Mouse (Mus musculus) thymus, postnatal 0 days (tissue): ENCODE measurements around the gene Ell2. TPM values are rescaled to one million over a fixed set of nuclear protein-coding genes. Genes with fewer than 3 reads are reported as not detected.
"Not testable (repeated sequence)": the region's sequence is repeated elsewhere in the genome, so short reads cannot be mapped to it uniquely, and the experiment has no call there.

Experiments used
- DNase-seq: peaks from one replicate; pipeline ENCODE4 v3.0.0-alpha.2; 2015; ENCODE audit warnings: low spot score
- polyA plus RNA-seq: library from polyadenylated mRNA; unstranded; fragments of >200 nt; fragmentation: Nextera tagmentation; extraction: Ambion mirVana; gene quantifications from 2 replicates; pipeline ENCODE4 v1.2.1, GENCODE M21; 2015

Gene Ell2
- 4.8 and 5.3 TPM in 2 replicates for polyA plus RNA-seq

DNA sequence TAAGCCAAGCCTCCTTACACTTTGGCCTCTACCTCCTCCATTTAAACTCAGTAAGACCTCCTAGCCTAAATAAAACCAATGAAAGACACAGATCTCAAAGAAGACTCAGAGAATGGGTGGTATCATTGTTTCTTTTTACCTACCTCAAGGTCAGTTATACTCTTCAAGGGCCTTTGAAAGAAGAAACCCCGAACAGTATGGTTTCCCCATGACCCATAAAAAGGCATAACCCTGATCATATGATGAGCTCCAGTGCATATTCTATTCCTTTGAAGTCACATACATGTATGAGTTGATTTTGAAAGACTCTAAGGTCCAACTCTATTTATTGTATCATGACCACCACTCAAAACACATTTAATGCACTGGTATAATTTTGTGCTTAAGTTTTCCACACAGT is at the start of gene Ell2:
TSS of gene Ell2 (plus strand) at position 301 of the 400 bp plus-strand sequence.
- no peak for DNase-seq

DNA sequence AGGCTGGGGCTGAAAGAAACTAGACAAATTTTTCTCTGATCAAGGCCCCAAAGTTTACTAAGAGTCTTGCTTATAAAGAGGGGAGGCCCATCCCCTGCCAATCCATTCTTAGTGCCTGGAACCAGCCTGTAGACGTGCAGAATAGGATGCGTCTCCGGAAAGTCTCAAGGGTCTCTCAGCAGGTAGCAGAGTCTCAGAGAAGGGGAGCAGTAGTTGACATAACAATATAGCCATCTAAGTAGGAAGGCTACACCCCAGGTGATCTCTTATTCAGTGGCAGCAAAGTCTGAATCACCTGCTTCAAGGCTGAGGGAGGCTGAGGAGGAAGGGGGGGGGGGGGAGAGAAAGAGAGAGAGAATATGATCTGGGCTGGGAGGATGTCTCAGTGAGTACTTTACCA is 21.1 kb upstream of the Ell2 start:
- DNase-seq: no peak

DNA sequence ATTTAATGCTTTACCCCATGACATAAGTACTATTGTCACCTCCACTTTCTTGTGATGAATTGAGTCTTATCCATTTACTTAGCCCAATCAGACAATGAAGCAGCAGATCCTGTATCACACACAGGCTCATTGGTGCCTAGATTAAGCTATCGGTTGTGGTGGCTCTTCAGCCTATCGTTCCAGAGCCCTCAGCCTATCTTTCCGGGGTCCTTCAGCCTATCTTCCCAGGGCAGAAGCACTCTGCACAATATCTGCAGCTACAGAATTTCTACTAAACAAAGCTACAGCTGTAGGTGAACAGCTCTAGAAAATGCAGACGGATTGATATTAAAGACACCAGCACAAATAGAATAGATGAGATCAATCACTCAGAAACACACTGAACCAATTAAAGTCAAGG is 19.6 kb upstream of the Ell2 start:
- DNase-seq: no peak

DNA sequence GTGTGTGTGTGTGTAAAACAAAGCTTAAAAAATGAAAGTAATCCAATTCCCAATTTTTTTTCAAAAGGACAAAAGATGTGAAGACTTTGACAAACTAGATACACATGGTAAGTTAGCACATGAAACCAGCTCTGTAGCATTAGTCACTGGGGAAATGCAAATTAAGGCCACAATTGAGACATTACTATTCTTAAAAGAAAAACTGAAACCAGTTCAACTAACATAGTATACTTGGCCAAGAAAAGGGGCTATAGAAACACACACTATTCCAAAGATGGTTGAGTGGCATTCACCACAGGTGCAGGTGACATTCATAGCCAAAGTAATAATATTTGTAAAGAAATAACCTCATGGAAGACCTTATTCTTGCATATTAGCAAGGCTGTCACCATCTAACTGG is 14.9 kb upstream of the Ell2 start:
- no peak for DNase-seq

DNA sequence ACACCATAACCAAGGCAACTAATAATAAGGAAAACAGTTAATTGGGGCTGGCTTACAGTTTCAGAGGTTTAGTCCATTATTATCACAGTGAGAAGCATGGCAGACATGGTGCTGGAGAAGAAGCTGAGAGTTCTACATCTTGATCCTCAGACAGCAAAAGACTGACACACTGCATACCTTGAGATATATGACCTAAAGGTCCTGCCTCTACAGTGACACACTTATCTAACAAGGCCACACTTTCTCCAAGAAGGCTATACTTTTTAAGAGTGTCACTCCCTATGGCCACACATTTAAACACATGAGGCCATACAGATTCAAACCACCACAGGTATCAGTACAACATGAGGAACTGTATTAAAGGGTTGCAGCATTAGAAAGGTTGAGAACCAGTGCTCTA is 13.5 kb upstream of the Ell2 start:
- DNase-seq: no peak

DNA sequence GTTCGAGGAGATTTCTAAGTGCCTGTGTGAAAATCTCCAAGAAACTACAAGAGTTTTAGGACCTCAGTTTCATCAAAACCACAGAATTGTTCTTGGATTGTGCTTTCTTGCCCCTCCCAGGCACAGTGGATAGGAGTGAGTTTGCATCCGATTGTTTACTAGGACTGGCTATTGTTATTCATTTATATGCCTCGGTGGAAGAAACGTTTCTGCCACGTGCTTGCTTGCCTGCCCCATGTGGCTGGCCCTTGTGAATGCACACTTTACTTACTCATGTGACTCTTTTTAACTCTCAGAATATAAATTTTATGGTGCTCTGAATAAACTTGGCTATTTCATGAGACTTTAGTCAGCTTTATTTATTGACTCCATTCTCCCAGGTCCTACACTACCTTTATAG is 3.7 kb upstream of the Ell2 start:
- no peak for DNase-seq

DNA sequence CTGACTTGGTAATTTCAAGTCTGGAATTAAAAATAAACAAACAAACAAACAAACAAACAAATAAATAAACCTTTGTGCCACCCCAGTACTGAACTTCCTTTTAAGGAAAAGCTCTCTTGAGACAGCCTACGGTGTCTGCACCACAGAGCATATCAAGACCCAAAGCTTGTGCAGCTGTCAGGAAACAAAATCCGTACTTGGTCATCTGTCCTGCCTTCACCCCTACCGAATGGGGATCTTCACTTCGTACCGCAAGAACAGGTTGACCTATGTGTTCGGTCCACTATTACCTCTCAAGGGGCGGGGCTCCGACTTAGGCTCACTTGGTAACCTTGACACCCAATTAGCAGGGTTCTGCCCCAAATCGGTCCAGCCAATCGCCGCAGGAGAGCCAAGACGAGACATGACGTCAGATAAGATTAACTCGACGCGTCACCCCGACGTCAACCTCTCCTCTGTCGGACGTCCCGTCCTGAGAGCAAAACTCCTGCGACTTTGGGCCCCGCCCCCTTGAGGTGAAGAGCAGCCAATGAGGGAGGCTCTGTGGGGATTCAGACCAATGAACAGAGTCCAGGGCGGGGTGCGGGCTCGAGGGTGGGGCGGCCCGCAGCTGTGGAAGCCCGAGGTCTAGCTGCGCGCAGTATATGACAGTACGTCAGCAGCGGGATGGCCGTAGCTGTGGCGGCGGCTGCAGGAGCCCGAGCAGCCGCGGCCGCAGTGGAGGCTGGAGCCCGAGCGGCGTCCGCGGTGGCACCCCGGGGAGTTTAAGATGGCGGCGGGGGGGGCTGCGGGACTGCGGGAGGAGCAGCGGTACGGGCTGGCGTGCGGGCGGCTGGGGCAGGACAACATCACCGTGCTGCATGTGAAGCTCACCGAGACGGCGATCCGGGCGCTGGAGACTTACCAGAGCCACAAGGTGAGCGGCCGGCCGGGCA is 592 bp downstream of the Ell2 start:
- DNase-seq: peak; percentile 94

DNA sequence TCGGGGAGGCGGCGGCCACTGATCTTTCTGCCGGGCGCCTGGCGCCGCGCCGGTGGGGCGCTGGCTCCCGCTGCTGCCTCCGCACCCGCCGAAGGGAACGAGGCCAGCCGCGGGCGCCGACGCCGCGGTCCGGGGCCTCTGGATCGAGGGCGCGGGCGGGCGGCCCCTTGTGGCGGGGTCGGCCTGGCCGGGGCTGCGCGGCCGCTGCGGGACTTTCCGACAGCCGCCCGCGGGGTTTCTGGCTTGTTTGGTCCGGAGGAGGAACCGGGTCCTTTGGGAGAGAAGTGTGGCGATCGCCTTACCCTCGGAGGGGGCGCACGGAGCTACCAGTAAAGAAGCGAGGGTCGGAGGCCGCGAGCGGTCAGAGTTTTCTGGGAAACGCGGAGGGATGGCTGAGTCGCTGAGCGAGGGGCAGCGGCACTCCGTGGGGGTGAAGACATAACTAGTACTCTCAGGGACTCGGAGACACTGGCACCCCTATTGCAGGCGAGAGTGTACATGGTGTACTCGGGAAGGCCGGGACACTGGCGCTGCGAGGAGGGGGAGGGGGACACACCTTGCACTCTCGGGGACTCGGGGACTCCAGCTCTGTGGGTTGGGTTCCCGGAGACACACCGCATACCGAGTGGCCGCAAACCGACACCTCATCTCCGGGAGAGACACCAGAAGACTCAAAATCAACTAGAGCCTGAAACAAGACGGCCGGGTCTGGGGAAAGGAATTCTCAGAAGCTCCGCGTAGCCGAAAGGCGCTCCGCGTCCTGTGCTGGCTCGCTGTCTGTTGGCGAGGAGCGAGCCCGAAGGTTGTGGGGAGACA is 1.5 kb downstream of the Ell2 start:
- DNase-seq: peak; percentile 34

DNA sequence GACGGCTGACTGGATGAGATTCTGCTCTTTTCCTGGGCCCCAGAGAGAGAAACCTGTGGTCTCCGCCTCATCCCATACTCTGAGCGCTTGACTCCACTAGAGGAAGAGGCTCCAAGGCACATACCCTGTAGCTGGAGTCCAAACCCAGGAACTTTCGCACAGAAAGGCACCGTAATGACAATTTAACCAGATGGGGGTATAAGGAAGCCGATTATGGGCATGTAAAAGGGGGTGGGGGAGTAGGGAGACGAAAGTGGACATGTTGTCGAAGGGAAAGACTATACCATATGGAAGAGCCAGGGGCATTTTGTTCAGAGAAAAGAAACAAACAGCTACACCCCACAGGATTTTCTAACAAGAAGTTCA is 2.1 kb downstream of the Ell2 start:
- DNase-seq: no peak

DNA sequence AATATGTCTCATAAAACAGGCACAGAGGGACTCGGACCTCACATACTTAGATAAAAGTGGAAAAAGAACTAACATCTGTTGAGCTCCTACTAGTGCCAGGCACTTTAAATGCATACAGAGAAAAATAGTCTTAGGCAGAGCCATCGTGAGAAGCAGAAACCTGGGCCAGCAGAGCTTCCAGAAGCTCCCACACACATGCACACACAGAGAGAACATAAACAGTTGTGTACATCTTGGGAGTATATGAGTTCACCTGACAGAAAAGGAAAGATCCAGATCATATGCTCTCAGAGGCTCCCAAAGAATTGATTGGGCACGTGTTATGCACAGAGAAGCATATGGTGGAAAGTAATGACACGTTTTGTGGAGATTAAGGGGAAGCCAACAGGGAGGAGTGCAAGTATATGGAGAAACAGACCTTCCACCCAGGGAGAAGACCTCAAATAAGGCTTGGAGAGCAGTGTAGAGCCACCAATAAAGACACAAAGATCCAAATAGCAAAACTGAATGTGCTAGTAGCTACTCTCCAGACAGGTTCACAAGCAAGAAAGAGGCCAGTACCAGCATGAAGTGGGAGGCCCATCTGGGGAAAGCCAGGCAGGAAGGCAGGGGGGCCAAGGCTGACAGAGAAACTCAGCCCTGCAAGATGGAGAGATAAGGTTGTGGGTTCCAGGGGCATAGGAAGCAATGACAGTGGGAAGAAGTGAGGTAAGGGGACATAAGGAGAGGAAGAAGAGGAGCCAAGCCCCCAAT is 2.6 kb downstream of the Ell2 start:
- DNase-seq: peak; percentile 14

DNA sequence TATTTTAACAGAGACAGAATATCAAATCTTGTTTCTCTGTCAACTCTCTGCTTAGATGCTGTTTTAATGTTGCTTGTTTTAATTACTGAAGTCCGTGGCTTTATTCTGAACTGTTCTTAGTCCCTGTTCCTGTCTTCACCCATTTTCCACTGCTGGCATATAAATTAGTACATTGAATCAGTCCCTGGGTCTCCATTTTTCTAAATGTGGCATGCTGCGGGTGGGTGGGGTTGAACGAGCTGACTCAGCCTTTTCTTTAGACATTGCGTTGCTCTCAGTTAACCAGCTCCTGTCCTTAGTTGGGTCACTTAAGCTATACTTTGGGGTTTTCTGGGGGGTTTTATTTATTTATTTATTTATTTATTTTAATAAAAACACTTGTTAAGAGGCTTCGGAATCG is 3.6 kb downstream of the Ell2 start:
- no peak for DNase-seq

DNA sequence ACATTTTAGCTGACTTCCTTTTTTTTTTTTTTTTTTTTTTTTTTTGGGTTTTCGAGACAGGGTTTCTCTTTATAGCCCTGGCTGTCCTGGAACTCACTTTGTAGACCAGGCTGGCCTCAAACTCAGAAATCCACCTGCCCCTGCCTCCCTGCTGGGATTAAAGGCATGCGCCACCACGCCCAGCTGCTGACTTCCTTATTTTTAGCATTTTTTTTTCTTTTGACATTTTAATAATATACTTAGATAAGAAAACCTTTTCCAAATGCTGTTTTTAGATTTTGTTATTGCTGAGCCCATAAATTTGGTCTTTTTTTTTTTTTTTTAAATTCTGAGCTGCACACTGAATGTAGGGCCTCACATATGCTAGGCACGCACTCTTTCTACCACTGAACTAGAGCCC is 5.0 kb downstream of the Ell2 start:
- not testable (repeated sequence) for DNase-seq

DNA sequence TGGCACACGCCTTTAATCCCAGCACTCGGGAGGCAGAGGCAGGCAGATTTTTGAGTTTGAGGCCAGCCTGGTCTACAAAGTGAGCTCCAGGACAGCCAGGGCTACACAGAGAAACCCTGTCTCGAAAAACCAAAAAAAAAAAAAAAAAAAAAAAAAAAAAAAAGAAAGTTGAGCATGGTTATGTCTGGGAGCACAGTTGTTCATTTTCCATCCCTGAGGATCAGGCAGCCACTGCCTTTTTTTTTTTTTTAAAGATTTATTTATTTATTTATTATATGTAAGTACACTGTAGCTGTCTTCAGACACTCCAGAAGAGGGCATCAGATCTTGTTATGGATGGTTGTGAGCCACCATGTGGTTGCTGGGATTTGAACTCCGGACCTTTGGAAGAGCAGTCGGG is 6.0 kb downstream of the Ell2 start:
- not testable (repeated sequence) for DNase-seq

DNA sequence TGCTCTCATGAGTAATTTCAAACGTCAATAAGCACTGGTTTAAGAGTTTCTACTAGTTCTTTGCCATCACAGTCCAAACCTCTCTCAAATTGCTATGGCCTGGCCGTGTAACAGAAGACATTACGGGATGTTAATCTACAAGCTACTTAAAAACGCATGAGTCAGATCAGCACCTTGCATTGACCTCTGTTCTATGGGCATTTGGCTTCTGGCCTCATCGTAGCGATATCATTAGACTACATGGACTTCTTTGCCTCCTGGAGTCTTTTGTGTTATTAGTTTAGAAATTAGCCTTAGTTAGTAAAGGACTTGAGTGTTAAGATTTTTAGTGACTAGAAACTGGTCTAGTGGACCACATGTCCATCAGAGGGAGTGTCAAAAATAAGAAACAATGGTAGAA is 7.8 kb downstream of the Ell2 start:
- DNase-seq: no peak

DNA sequence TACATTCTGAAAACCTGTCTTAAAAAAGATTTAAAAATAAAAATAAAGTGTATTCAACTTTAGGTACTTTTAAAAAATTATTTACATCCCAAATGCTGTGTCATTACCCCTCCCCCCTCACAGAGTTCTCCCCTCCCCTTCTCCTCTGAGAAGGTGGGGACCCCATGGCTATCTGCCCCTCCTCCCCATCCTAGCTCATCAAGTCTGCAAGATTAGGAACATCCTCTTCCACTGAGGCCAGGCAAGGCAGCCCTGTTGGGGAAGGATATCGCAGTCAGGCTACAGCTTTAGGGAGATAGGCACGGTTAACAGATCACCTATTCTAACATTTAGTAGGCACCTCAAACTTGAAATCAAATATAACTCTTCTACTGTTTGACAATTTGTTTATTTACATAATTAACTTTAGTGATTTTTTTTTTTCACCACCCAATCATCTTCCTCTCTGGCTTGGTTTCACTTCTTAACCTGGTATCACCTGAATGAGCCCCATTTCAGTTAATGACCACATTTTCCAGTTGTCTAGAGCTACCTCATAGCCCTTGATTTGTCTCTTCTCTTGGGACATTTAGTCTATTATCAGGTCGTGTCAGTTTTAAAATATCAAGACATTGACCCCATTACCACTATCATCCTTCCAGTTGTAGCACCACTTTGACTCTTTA is 11.2 kb downstream of the Ell2 start:
- no peak for DNase-seq

DNA sequence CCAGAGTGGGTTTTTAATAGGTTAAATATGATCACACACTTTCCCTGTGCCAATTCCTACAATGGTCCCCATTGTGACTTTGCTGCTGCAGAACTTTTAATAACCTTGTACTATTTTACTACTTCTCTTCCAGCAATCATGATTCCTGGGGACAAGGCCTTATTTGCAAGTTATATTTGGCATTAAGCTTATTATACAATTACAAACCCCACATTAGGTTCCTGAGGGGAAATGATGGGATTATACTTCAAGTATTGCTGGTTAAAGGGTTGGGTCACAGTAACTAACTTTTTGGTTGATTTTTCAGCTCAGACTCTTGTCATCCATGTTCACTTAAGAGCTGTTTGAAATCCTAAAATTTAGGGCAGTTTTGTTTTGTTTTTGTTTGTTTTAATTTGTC is 11.8 kb downstream of the Ell2 start:
- DNase-seq: no peak

DNA sequence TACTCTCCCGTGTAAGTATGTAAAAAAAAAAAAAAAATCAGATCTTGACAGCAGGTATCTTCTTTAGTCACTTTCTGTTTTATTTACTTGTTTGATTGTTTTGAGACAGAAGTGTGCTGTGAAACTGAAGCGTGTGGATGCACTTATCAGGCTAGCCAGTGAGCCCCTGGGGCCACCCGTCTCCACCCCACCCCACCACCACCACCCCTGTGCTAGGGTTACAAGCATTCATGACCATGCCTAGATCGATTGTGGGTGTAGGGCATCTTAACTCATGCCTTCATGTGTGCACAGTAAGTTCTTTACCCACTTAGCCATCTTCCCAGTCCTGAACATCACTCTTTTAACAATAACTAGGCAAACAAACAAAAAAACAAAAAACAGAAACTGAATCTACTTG is 13.1 kb downstream of the Ell2 start:
- no peak for DNase-seq

DNA sequence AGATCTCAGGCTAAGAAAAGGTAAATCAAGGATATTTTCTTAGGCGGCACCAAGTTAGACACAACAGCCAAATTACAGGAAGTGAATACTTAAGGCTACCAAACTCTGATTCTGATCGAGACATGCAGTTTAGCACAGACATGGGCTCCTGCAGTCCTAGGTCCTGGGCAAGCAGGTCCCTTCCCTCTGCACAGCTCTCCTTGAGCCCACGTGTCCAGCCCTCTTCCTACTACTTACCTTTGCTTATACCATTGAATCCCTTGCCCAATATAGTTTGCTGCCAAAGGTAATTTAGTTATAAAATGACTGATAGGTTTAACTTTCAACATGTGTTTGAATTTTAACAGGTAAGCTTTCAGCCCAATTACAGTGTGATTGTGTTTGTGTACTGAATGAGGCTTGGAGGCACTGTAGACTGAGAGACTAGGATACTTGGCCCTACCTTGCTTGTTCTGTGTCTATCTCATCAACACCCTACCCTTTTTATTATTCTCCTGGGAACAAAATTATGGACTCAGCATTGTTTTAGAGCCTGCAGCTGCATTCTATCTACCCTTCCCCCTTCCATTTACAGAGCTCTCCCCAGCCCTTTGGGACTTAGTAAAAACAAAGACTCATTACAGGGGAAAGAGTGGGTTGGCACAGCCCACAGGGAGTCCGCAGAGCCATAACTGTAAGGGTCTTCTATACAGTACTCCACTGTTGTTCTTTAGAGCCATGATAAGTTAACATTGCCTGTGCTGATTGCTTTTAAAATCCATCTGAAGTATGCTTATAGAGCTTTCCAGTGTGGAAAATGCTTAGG is 20.2 kb downstream of the Ell2 start:
- no peak for DNase-seq

DNA sequence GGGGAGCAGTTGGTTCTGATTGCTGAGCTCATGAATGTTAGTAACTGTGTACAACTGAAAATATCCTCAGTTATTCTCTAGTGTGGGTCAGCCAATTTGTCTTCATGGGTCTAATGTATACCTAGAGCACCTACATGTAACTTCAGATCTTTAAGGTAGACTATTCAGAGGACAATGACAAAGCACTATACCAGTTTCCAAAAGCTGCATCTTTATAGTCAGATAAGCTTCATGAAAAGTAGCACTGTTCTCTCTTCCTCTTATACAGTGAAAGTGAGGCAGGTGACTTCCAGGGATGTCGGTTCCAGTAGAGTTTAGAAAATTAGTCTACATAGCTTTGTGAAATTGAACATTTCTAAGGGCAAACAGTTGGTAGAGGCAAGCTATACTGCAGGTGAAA is 21.4 kb downstream of the Ell2 start:
- DNase-seq: no peak

DNA sequence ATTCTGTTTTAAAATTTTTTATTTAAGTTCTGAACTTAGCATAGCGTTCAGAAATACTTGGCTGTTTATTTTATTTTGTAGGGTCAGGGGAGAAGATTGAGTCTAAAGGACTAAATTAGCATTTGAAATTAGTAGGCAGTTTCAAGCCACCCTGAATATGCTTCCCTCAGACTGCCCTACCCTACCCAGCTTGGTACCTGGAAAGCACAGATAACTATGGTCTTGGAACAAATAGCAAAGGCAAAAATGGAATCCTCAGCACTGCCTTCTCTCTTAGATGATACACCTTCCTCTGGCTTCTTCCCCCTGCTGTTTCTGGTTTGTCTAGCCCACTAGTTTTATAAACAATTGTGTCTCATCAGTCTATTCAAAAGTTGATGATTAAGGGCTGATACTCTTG is 23.3 kb downstream of the Ell2 start:
- DNase-seq: no peak
